8 mouse cellular contexts compared by ENCODE assay signal in genomic region chr5:34659686-34660590, GRCm38 (mm10). TPM values are rescaled to one million over a fixed set of nuclear protein-coding genes. Genes with fewer than 3 reads are reported as not detected.
A peak's percentile ranks its signal among the peaks of the same experiment; 100 is the strongest.
DNase-seq lines count a peak whose midpoint lies in the region; ATAC-seq lines count a peak whose summit lies in the region.

TSS of gene Nop14 (minus strand) at chr5:34660148.
TSS of gene Grk4 (plus strand) at chr5:34660379.

- no peaks in the 10 kb centered on the region for H3K9me3 ChIP-seq in forebrain, embryonic 14.5 days (replicated peaks; ENCODE audit: control insufficient read depth, low read length)
- H3K9me3 ChIP-seq in neural tube, embryonic 15.5 days (replicated peaks), result no peaks in the 10 kb centered on the region

- H3K36me3 ChIP-seq in forebrain, embryonic 14.5 days (ENCODE audit: control insufficient read depth, insufficient read depth, low read length), result peaks cover 21% of the 10 kb centered on the region
- peaks cover 22% of the 10 kb centered on the region for H3K36me3 ChIP-seq in neural tube, embryonic 15.5 days

- intact Hi-C loops in heart, postnatal 14 days (cut with DNase I), result loop anchor here (2.0 to 10.0 kb wide), 3 partner anchors 101 to 387 kb away; partner anchors contain the start of genes Fam193a and Htt

- H3K4me3 ChIP-seq in forebrain, embryonic 14.5 days (ENCODE audit: low read depth, low read length), result peak within 1 kb of the TSS; percentile 66
- H3K4me3 ChIP-seq in neural tube, embryonic 15.5 days (replicated peaks), result peak within 1 kb of the TSS; percentile 68

- H3K27ac ChIP-seq in forebrain, embryonic 14.5 days (ENCODE audit: low read depth, low read length), result peak within 1 kb of the TSS; percentile 82; the same call in 1 of the 2 replicates
- peak within 1 kb of the TSS; percentile 83 for H3K27ac ChIP-seq in neural tube, embryonic 15.5 days (replicated peaks)

- H3K27me3 ChIP-seq in forebrain, embryonic 14.5 days (replicated peaks; ENCODE audit: control insufficient read depth, insufficient read depth, low read length), result 0 out of 2 replicates have a peak, but pooled peaks cover 3% of the 10 kb centered on the region
- no peaks in the 10 kb centered on the region for H3K27me3 ChIP-seq in neural tube, embryonic 15.5 days (replicated peaks)

- WGBS in forebrain, embryonic 14.5 days, result under 1% methylated on average over 60 of the region's 60 CpGs
- WGBS in neural tube, embryonic 15.5 days, result under 1% methylated on average over 60 of the region's 60 CpGs

- H3K4me2 ChIP-seq in forebrain, embryonic 14.5 days (ENCODE audit: low read length), result peak within 1 kb of the TSS; percentile 68
- H3K4me2 ChIP-seq in neural tube, embryonic 15.5 days, result peak within 1 kb of the TSS; percentile 75

- ATAC-seq in forebrain, embryonic 14.5 days, result peak; percentile 100
- ATAC-seq in neural tube, embryonic 15.5 days (ENCODE audit: low FRiP score), result peak; percentile 100

- peaks cover 7% of the 10 kb centered on the region; the same call in 1 of the 2 replicates for H3K4me1 ChIP-seq in forebrain, embryonic 14.5 days (ENCODE audit: control insufficient read depth, insufficient read depth, low read length)
- peaks cover 22% of the 10 kb centered on the region for H3K4me1 ChIP-seq in neural tube, embryonic 15.5 days

- peak; percentile 100 for DNase-seq in ES-CJ7 (ENCODE audit: low read depth, low spot score)
- DNase-seq in cerebellum, adult 11 months, result peak; percentile 98
- peak; percentile 100 for DNase-seq in forebrain, embryonic 14.5 days (ENCODE audit: low spot score)
- DNase-seq in heart, postnatal 14 days, result peak; percentile 99
- peak; percentile 100 for DNase-seq in layer of hippocampus, adult 11-12 months (ENCODE audit: low spot score)
- peak; percentile 100 for DNase-seq in lung, adult 18-20 months
- peak; percentile 99 for DNase-seq in testis, postnatal 14 days (ENCODE audit: low spot score)

- peak within 1 kb of the TSS; percentile 75 for H3K9ac ChIP-seq in forebrain, embryonic 14.5 days (ENCODE audit: low read length)
- peak within 1 kb of the TSS; percentile 51 for H3K9ac ChIP-seq in neural tube, embryonic 15.5 days (replicated peaks)

RNA-seq across cellular contexts. Expression of gene Nop14, which starts in this region (rescaled TPM):
- polyA plus RNA-seq in forebrain, embryonic 14.5 days (2014; fragmentation: Nextera tagmentation; extraction: Ambion mirVana), result 23.5 and 24.2 TPM in 2 replicates
- 10 to 100 TPM in 1 of 2 experiments, 1 to 10 TPM in 1; 9.9 to 10.1 TPM for total RNA-seq in heart, postnatal 14 days (2021)
- 19.8 and 21.4 TPM in 2 replicates for polyA plus RNA-seq in neural tube, embryonic 15.5 days (2015; fragmentation: Nextera tagmentation; extraction: Ambion mirVana)

RNA-seq across cellular contexts. Expression of gene Grk4, which starts in this region (rescaled TPM):
- 1.2 TPM in 2 replicates for polyA plus RNA-seq in forebrain, embryonic 14.5 days (2014; fragmentation: Nextera tagmentation; extraction: Ambion mirVana)
- total RNA-seq in heart, postnatal 14 days (2021), result 1 to 10 TPM in 1 of 2 experiments, under 1 TPM in 1; 0.78 to 2.4 TPM
- 3.5 and 3.7 TPM in 2 replicates for polyA plus RNA-seq in neural tube, embryonic 15.5 days (2015; fragmentation: Nextera tagmentation; extraction: Ambion mirVana)

Comparison
In these comparisons a context has a peak if more than half of its experiments do, and no peak if none do; other contexts are left out.
1. Peak in every context shown above with its lines: DNase-seq, ATAC-seq, H3K4me3 ChIP-seq and H3K27ac ChIP-seq.